Mouse (Mus musculus) kidney, embryonic 16.5 days (tissue): ENCODE results near the gene Sulf2. TPM values are rescaled to one million over a fixed set of nuclear protein-coding genes. Genes with fewer than 3 reads are reported as not detected.
A peak's percentile ranks its signal among the peaks of the same experiment; 100 is the strongest.

Experiments
- ATAC-seq: fragments of 200-750 bp; cut with Nextera tagmentation; 2 replicates; pipeline ENCODE4 v1.8.0; 2017; ENCODE audit warnings: moderate TSS enrichment; ENCODE audit not compliant: low FRiP score, low TSS enrichment
- H3K27ac ChIP-seq: fragments of 300-500 bp; sonication (generic); 2 replicates; pipeline ENCODE4 v1.5.1; 2014; ENCODE audit warnings: low read length
- H3K27me3 ChIP-seq: fragments of 300-500 bp; sonication (generic); 2 replicates; pipeline ENCODE4 v1.6.1; 2014; ENCODE audit warnings: low read length, control low read depth, mixed read lengths; ENCODE audit not compliant: insufficient read depth
- H3K36me3 ChIP-seq: fragments of 300-500 bp; sonication (generic); 2 replicates; pipeline ENCODE4 v1.6.1; 2014; ENCODE audit warnings: low read length, control low read depth, mixed read lengths; ENCODE audit not compliant: insufficient read depth
- H3K4me1 ChIP-seq: fragments of 300-500 bp; sonication (generic); 2 replicates; pipeline ENCODE4 v1.6.1; 2014; ENCODE audit warnings: low read length, control low read depth, mixed read lengths; ENCODE audit not compliant: insufficient read depth
- H3K4me2 ChIP-seq: fragments of 300-500 bp; sonication (generic); replicated peaks from 2 replicates; pipeline ENCODE4 v1.6.1; 2014; ENCODE audit warnings: low read depth, low read length
- H3K4me3 ChIP-seq: fragments of 300-500 bp; sonication (generic); 2 replicates; pipeline ENCODE4 v1.5.1; 2014; ENCODE audit warnings: mild to moderate bottlenecking, low read length
- H3K9ac ChIP-seq: fragments of 300-500 bp; sonication (generic); replicated peaks from 2 replicates; pipeline ENCODE4 v1.6.1; 2014; ENCODE audit warnings: low read length
- H3K9me3 ChIP-seq: fragments of 300-500 bp; sonication (generic); 2 replicates; pipeline ENCODE4 v1.6.1; 2016; ENCODE audit warnings: low read length, control low read depth
- WGBS: fragments of 180-500 bp; shearing (Covaris S2); extraction: QIAGEN DNeasy Blood & Tissue Kit; methylation state at CpG from one replicate; pipeline ENCODE4 v1.1.7; 2014; 5-methylcytosine and 5-hydroxymethylcytosine counted together
- polyA plus RNA-seq: library from polyadenylated mRNA; unstranded; fragments of >200 nt; fragmentation: Nextera tagmentation; extraction: Ambion mirVana; gene quantifications from 2 replicates; pipeline ENCODE4 v1.2.1, GENCODE M21; 2015

Sulf2 gene
- polyA plus RNA-seq, 1 experiment from 2014 or later = 52.7 TPM

GRCm38 (mm10) chr2:166025943-166026342, 129.5 kb downstream of the Sulf2 start:
- no peaks in the 10 kb centered on the region for H3K9me3 ChIP-seq
- no peak overlapping the region for H3K9ac ChIP-seq
- H3K4me3 ChIP-seq = no peak overlapping the region
- peaks cover 61% of the 10 kb centered on the region for H3K4me1 ChIP-seq
- no peaks in the 10 kb centered on the region for H3K27me3 ChIP-seq
- no peak for ATAC-seq
- no peak overlapping the region for H3K27ac ChIP-seq
- WGBS = 53% methylated on average over 5 of the region's 5 CpGs
- H3K4me2 ChIP-seq = no peak overlapping the region
- no peaks in the 10 kb centered on the region for H3K36me3 ChIP-seq

DNA sequence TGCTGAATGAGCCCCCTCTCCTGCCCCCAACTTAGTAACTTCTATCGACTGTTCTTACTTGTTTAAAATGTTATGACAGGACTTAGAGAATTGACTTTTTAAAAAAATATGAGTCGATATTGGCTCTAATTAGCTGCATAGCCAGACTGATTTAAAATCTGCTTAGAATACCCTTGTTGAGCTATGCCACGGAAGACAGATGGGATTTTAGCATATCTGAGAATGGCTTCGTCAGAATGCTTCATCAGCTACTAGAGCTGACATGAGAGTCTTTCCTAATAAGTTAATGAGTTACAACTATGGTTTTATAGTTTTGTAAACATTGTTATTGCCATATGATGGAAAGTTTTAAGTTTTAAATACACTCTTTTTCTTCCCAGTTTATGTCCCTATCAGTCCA, 130.8 kb downstream of the Sulf2 start:
- Histone ChIP-seq H3K27ac (peak overlapping the region; percentile 48; the same call in 1 of the 2 replicates), H3K36me3 (no peaks in the 10 kb centered on the region), H3K9me3 (no peaks in the 10 kb centered on the region), H3K4me1 (peaks cover 59% of the 10 kb centered on the region), H3K4me2 (no peak overlapping the region), H3K9ac (no peak overlapping the region), H3K4me3 (no peak overlapping the region), H3K27me3 (no peaks in the 10 kb centered on the region)
- no peak for ATAC-seq
- WGBS = 70% methylated on average over 4 of the region's 4 CpGs

DNA sequence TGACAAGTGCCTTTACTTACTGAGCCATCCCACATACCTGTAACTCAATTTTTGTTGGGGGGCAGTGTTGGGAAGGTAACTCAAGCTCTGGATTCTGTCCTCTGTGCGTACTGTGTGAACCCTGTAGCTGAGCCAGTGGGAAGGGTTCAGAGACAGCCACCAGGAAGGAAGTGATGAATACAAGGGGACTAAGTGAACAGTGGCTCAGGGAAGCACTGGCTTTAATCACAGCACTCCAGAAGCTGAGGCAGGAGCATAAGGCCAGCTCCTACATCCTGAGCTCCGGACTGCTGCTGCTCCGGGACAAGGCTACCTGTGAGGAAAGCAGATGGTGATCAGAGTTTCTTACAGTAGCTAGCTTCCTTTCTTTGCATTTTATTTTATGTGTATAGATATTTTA, 131.4 kb downstream of the Sulf2 start:
- H3K4me1 ChIP-seq = peaks cover 54% of the 10 kb centered on the region

More for the DNA sequence above, 131.4 kb downstream of the Sulf2 start:
- H3K4me2 ChIP-seq = no peak overlapping the region
- H3K27me3 ChIP-seq = no peaks in the 10 kb centered on the region
- no peaks in the 10 kb centered on the region for H3K9me3 ChIP-seq
- WGBS = 71% methylated on average over 3 of the region's 3 CpGs
- no peak overlapping the region for H3K4me3 ChIP-seq
- no peak for ATAC-seq
- peak overlapping the region; percentile 48; the same call in 1 of the 2 replicates for H3K27ac ChIP-seq
- no peak overlapping the region for H3K9ac ChIP-seq
- H3K36me3 ChIP-seq = no peaks in the 10 kb centered on the region

Other genes starting within 250 kb of the Sulf2 start
- 19.1 and 22.8 TPM in 2 replicates for gene Ncoa3, start 163.0 kb downstream of the Sulf2 start, polyA plus RNA-seq